Mouse (Mus musculus): Measurements from ENCODE around the gene Ccl3. TPM values are rescaled to one million over a fixed set of nuclear protein-coding genes. Genes with fewer than 3 reads are reported as not detected.

The Ccl3 gene
- total RNA-seq (2021) = not detected
- long read RNA-seq, experiment 1 = 0 reads
- long read RNA-seq, experiment 2 = 0 reads

GRCm38 (mm10) chr11:83649305-83649841 is at the start of gene Ccl3:
Gene Ccl3 (minus strand): TSS chr11:83649355.
- intact Hi-C loops (cut with DNase I) = no loop called here
- no peak for DNase-seq

- no peak for DNase-seq
- intact Hi-C loops (cut with DNase I) = no loop called here
These were observed 42.9 kb upstream of the Ccl3 start for GRCm38 (mm10) chr11:83692008-83692407.

GRCm38 (mm10) chr11:83689918-83690317 is 40.8 kb upstream of the Ccl3 start:
- no peak for DNase-seq
- intact Hi-C loops (cut with DNase I) = no loop called here

GRCm38 (mm10) chr11:83675665-83676064 is 26.5 kb upstream of the Ccl3 start:
- no peak for DNase-seq
- intact Hi-C loops (cut with DNase I) = loop anchor here (1.0 kb wide), 1 partner anchor 21 kb away; no protein-coding TSS in a partner anchor

GRCm38 (mm10) chr11:83671743-83672142 is 22.6 kb upstream of the Ccl3 start:
- intact Hi-C loops (cut with DNase I) = no loop called here
- DNase-seq = no peak

GRCm38 (mm10) chr11:83663532-83663931 is 14.4 kb upstream of the Ccl3 start:
- intact Hi-C loops (cut with DNase I) = no loop called here
- no peak for DNase-seq

- intact Hi-C loops (cut with DNase I) = no loop called here
- no peak for DNase-seq
These were observed 13.0 kb upstream of the Ccl3 start, which contains the start of gene Ccl4 for GRCm38 (mm10) chr11:83662204-83662603. Gene Ccl4 (plus strand): TSS chr11:83662584.

GRCm38 (mm10) chr11:83658797-83659196 is 9.6 kb upstream of the Ccl3 start:
- no peak for DNase-seq
- intact Hi-C loops (cut with DNase I) = no loop called here

- no peak for DNase-seq
- intact Hi-C loops (cut with DNase I) = no loop called here
These were observed 8.4 kb upstream of the Ccl3 start for GRCm38 (mm10) chr11:83657508-83657907.

- intact Hi-C loops (cut with DNase I) = no loop called here
- no peak for DNase-seq
These were observed 5.5 kb upstream of the Ccl3 start for GRCm38 (mm10) chr11:83654606-83655005.

- intact Hi-C loops (cut with DNase I) = no loop called here
- no peak for DNase-seq
These were observed 2.6 kb downstream of the Ccl3 start for GRCm38 (mm10) chr11:83646356-83647149.

- intact Hi-C loops (cut with DNase I) = no loop called here
- DNase-seq = no peak
These were observed 3.6 kb downstream of the Ccl3 start, which contains the start of gene Rpl9-ps1 for GRCm38 (mm10) chr11:83645521-83645920. Gene Rpl9-ps1 (minus strand): TSS chr11:83645621.

- intact Hi-C loops (cut with DNase I) = loop anchor here (5.0 kb wide), 1 partner anchor 96 kb away; no protein-coding TSS in a partner anchor
- no peak for DNase-seq
These were observed 7.9 kb downstream of the Ccl3 start for GRCm38 (mm10) chr11:83641216-83641615.

- DNase-seq = no peak
- intact Hi-C loops (cut with DNase I) = loop anchor here (5.0 kb wide), 1 partner anchor 97 kb away; no protein-coding TSS in a partner anchor
These were observed 9.0 kb downstream of the Ccl3 start for GRCm38 (mm10) chr11:83640141-83640540.

GRCm38 (mm10) chr11:83639533-83639932 is 9.6 kb downstream of the Ccl3 start:
- DNase-seq = no peak
- intact Hi-C loops (cut with DNase I) = no loop called here

GRCm38 (mm10) chr11:83638934-83639333 is 10.2 kb downstream of the Ccl3 start:
- no peak for DNase-seq
- intact Hi-C loops (cut with DNase I) = no loop called here

GRCm38 (mm10) chr11:83636742-83637235 is 12.4 kb downstream of the Ccl3 start:
- DNase-seq = no peak
- intact Hi-C loops (cut with DNase I) = no loop called here

- intact Hi-C loops (cut with DNase I) = loop anchor here (5.0 kb wide), 1 partner anchor 193 kb away; no protein-coding TSS in a partner anchor
These were observed 14.3 kb downstream of the Ccl3 start for GRCm38 (mm10) chr11:83634898-83635297.

GRCm38 (mm10) chr11:83634425-83634824 is 14.7 kb downstream of the Ccl3 start:
- intact Hi-C loops (cut with DNase I) = loop anchor here (5.0 kb wide), 1 partner anchor 192 kb away; no protein-coding TSS in a partner anchor
- no peak for DNase-seq

More at GRCm38 (mm10) chr11:83634898-83635297, 14.3 kb downstream of the Ccl3 start:
- DNase-seq = no peak

GRCm38 (mm10) chr11:83632744-83633143 is 16.4 kb downstream of the Ccl3 start:
- intact Hi-C loops (cut with DNase I) = loop anchor here (2.0 to 5.0 kb wide), 2 partner anchors 76 to 190 kb away; no protein-coding TSS in a partner anchor
- DNase-seq = peak; percentile 33 to 36

GRCm38 (mm10) chr11:83631065-83631464 is 18.1 kb downstream of the Ccl3 start:
- intact Hi-C loops (cut with DNase I) = loop anchor here (5.0 kb wide), 1 partner anchor 189 kb away; no protein-coding TSS in a partner anchor
- no peak for DNase-seq
